Mouse (Mus musculus): ENCODE measurements around the gene Fbxl15. TPM values are rescaled to one million over a fixed set of nuclear protein-coding genes. Genes with fewer than 3 reads are reported as not detected.
A peak's percentile ranks its signal among the peaks of the same experiment; 100 is the strongest.

Fbxl15 gene
- total RNA-seq, 2 experiments from 2014 or later = 0.72 to 2.7 TPM

- no peak for ATAC-seq (replicated peaks; ENCODE audit: poor library complexity)
These were observed 19.7 kb upstream of the Fbxl15 start for GRCm38 (mm10) chr19:46308303-46308702.

GRCm38 (mm10) chr19:46308706-46309435, 19.1 kb upstream of the Fbxl15 start:
- ATAC-seq (replicated peaks; ENCODE audit: poor library complexity) = peak; percentile 61

- no peak for ATAC-seq (replicated peaks; ENCODE audit: poor library complexity)
These were observed 18.2 kb upstream of the Fbxl15 start for GRCm38 (mm10) chr19:46309651-46310305.

GRCm38 (mm10) chr19:46310312-46310865, 17.6 kb upstream of the Fbxl15 start:
- no peak for ATAC-seq (replicated peaks; ENCODE audit: poor library complexity)

GRCm38 (mm10) chr19:46311341-46311740, 16.6 kb upstream of the Fbxl15 start:
- ATAC-seq (replicated peaks; ENCODE audit: poor library complexity) = no peak

- ATAC-seq (replicated peaks; ENCODE audit: poor library complexity) = no peak
These were observed 15.4 kb upstream of the Fbxl15 start for GRCm38 (mm10) chr19:46312566-46312965.

- ATAC-seq (replicated peaks; ENCODE audit: poor library complexity) = no peak
These were observed 14.9 kb upstream of the Fbxl15 start for GRCm38 (mm10) chr19:46313116-46313515.

- ATAC-seq (replicated peaks; ENCODE audit: poor library complexity) = no peak
These were observed 14.4 kb upstream of the Fbxl15 start for GRCm38 (mm10) chr19:46313591-46313990.

GRCm38 (mm10) chr19:46314151-46314601, 13.8 kb upstream of the Fbxl15 start:
- peak; percentile 21; the same call in 1 of the 2 replicates for ATAC-seq (replicated peaks; ENCODE audit: poor library complexity)

- ATAC-seq (replicated peaks; ENCODE audit: poor library complexity) = peak; percentile 79
These were observed 12.9 kb upstream of the Fbxl15 start for GRCm38 (mm10) chr19:46314872-46315742.

- no peak for ATAC-seq (replicated peaks; ENCODE audit: poor library complexity)
These were observed 12.0 kb upstream of the Fbxl15 start for GRCm38 (mm10) chr19:46315752-46316610.

- ATAC-seq (replicated peaks; ENCODE audit: poor library complexity) = no peak
These were observed 11.0 kb upstream of the Fbxl15 start for GRCm38 (mm10) chr19:46316846-46317545.

GRCm38 (mm10) chr19:46317546-46317885, 10.5 kb upstream of the Fbxl15 start:
- no peak for ATAC-seq (replicated peaks; ENCODE audit: poor library complexity)

GRCm38 (mm10) chr19:46318031-46318471, 9.9 kb upstream of the Fbxl15 start:
- ATAC-seq (replicated peaks; ENCODE audit: poor library complexity) = no peak

- ATAC-seq (replicated peaks; ENCODE audit: poor library complexity) = no peak
These were observed 9.2 kb upstream of the Fbxl15 start for GRCm38 (mm10) chr19:46318586-46319378.

GRCm38 (mm10) chr19:46320076-46320785, 7.8 kb upstream of the Fbxl15 start:
- no peak for ATAC-seq (replicated peaks; ENCODE audit: poor library complexity)

- ATAC-seq (replicated peaks; ENCODE audit: poor library complexity) = no peak
These were observed 6.7 kb upstream of the Fbxl15 start for GRCm38 (mm10) chr19:46321101-46321943.
